Mouse (Mus musculus) MEL (cell line): Measurements from ENCODE around the gene Triobp. TPM values are rescaled to one million over a fixed set of nuclear protein-coding genes. Genes with fewer than 3 reads are reported as not detected.

Experiments used
- DNase-seq: peaks from one replicate; pipeline ENCODE4 v3.0.0; 2011; ENCODE audit warnings: low read depth, low spot score
- H3K27ac ChIP-seq: 2 replicates; pipeline ENCODE4 v1.5.1; 2012; ENCODE audit warnings: low read depth, mild to moderate bottlenecking, control low read depth, low read length, moderate library complexity; ENCODE audit not compliant: control insufficient read depth
- H3K27me3 ChIP-seq, 2 experiments: fragments of 150-350 bp in 1 of 2; sonication (generic) in 1 of 2; 2 replicates each; pipeline ENCODE4 v1.6.1; 2012; ENCODE audit warnings: low read length in 2 of 2, mild to moderate bottlenecking in 2 of 2, improper control_type of control experiment in 1 of 2, moderate library complexity in 1 of 2; ENCODE audit not compliant: insufficient read depth in 2 of 2, control insufficient read depth in 1 of 2
- H3K36me3 ChIP-seq, 2 experiments: 2 replicates each; pipeline ENCODE4 v1.6.1; 2012 to 2014; ENCODE audit warnings: low read length in 2 of 2, improper control_type of control experiment in 1 of 2, inconsistent platforms in 1 of 2, mild to moderate bottlenecking in 1 of 2; ENCODE audit not compliant: insufficient read depth in 2 of 2, control insufficient read depth in 1 of 2
- H3K4me1 ChIP-seq, 2 experiments: fragments of 150-350 bp in 1 of 2; sonication (generic) in 1 of 2; 2 replicates each; pipeline ENCODE4 v1.6.1; 2012; ENCODE audit warnings: low read length in 2 of 2, improper control_type of control experiment in 1 of 2, mild to moderate bottlenecking in 1 of 2; ENCODE audit not compliant: insufficient read depth in 2 of 2, control insufficient read depth in 1 of 2
- H3K4me3 ChIP-seq, 2 experiments: fragments of 150-350 bp in 1 of 2; sonication (generic) in 1 of 2; 2 replicates each; pipeline ENCODE4 v1.5.1; 2012; ENCODE audit warnings: low read depth in 2 of 2, low read length in 2 of 2, mild to moderate bottlenecking in 2 of 2, moderate library complexity in 2 of 2, control low read depth in 1 of 2, improper control_type of control experiment in 1 of 2; ENCODE audit not compliant: control insufficient read depth in 1 of 2, insufficient read depth in 1 of 2
- H3K79me2 ChIP-seq: 2 replicates; pipeline ENCODE4 v1.6.1; 2012; ENCODE audit warnings: mild to moderate bottlenecking, low read length, moderate library complexity; ENCODE audit not compliant: control insufficient read depth, poor library complexity, insufficient read depth
- H3K9ac ChIP-seq: 2 replicates; pipeline ENCODE4 v1.6.1; 2012; ENCODE audit warnings: low read depth, mild to moderate bottlenecking, control low read depth, low read length, moderate library complexity; ENCODE audit not compliant: control insufficient read depth, poor library complexity, severe bottlenecking
- H3K9me3 ChIP-seq: fragments of 150-350 bp; sonication (generic); replicated peaks from 2 replicates; pipeline ENCODE4 v1.6.1; 2012; ENCODE audit warnings: mild to moderate bottlenecking, low read length, improper control_type of control experiment, moderate library complexity; ENCODE audit not compliant: insufficient read depth
- CHD1 ChIP-seq: IDR thresholded peaks from 2 replicates; pipeline ENCODE4 v1.6.1; 2012; ENCODE audit warnings: low read depth, mild to moderate bottlenecking, inconsistent platforms, low read length, improper control_type of control experiment
- CTCF ChIP-seq, 3 experiments: IDR thresholded peaks in 2 of 3; conservative IDR thresholded peaks in 1 of 3; 2 replicates each; pipeline ENCODE4 v1.5.1; 2011 to 2012; ENCODE audit warnings: low read length in 3 of 3, low read depth in 2 of 3, mild to moderate bottlenecking in 2 of 3, improper control_type of control experiment in 1 of 3, inconsistent platforms in 1 of 3, mixed read lengths in 1 of 3, moderate library complexity in 1 of 3; ENCODE audit not compliant: control insufficient read depth in 1 of 3, insufficient read depth in 1 of 3, poor library complexity in 1 of 3, severe bottlenecking in 1 of 3
- ELF1 ChIP-seq: IDR thresholded peaks from 2 replicates; pipeline ENCODE4 v1.6.1; 2014; ENCODE audit warnings: low read depth, mild to moderate bottlenecking, inconsistent platforms, low read length, improper control_type of control experiment, moderate library complexity
- EP300 ChIP-seq, 2 experiments: IDR thresholded peaks; 2 replicates each; pipeline ENCODE4 v1.6.1; 2011; ENCODE audit warnings: improper control_type of control experiment in 2 of 2, low read length in 2 of 2, low read depth in 1 of 2, mild to moderate bottlenecking in 1 of 2
- ETS1 ChIP-seq: IDR thresholded peaks from 2 replicates; pipeline ENCODE4 v1.6.1; 2012; ENCODE audit warnings: low read depth, mild to moderate bottlenecking, inconsistent platforms, low read length, improper control_type of control experiment, moderate library complexity
- GABPA ChIP-seq: IDR thresholded peaks from 2 replicates; pipeline ENCODE4 v1.6.1; 2012; ENCODE audit warnings: low read depth, mild to moderate bottlenecking, inconsistent platforms, low read length, improper control_type of control experiment, moderate library complexity
- GATA1 ChIP-seq: IDR thresholded peaks from 2 replicates; pipeline ENCODE4 v1.6.1; 2011; ENCODE audit warnings: low read depth, low read length, improper control_type of control experiment
- KAT2A ChIP-seq: conservative IDR thresholded peaks from 2 replicates; pipeline ENCODE4 v1.6.1; 2012; ENCODE audit warnings: low read depth, low read length, improper control_type of control experiment, inconsistent platforms
- MAFK ChIP-seq: IDR thresholded peaks from 2 replicates; pipeline ENCODE4 v1.6.1; 2011; ENCODE audit warnings: low read depth, mild to moderate bottlenecking, low read length, improper control_type of control experiment, borderline replicate concordance
- MXI1 ChIP-seq: IDR thresholded peaks from 2 replicates; pipeline ENCODE4 v1.6.1; 2011; ENCODE audit warnings: mild to moderate bottlenecking, low read depth, low read length, improper control_type of control experiment
- MYB ChIP-seq: IDR thresholded peaks from 2 replicates; pipeline ENCODE4 v1.6.1; 2011; ENCODE audit warnings: mild to moderate bottlenecking, low read depth, low read length, improper control_type of control experiment
- MYC ChIP-seq: IDR thresholded peaks from 2 replicates; pipeline ENCODE4 v1.6.1; 2011; ENCODE audit warnings: low read depth, mild to moderate bottlenecking, low read length, improper control_type of control experiment, moderate library complexity
- NRF1 ChIP-seq: IDR thresholded peaks from 2 replicates; pipeline ENCODE4 v1.6.1; 2014; ENCODE audit warnings: low read depth, mild to moderate bottlenecking, inconsistent platforms, low read length, improper control_type of control experiment, moderate library complexity; ENCODE audit not compliant: poor library complexity, insufficient read depth, severe bottlenecking
- POLR2A ChIP-seq, 2 experiments: IDR thresholded peaks; 2 replicates each; pipeline ENCODE4 v1.6.1; 2011 to 2012; ENCODE audit warnings: low read length in 2 of 2, mild to moderate bottlenecking in 2 of 2, control low read depth in 1 of 2, improper control_type of control experiment in 1 of 2, low read depth in 1 of 2, moderate library complexity in 1 of 2; ENCODE audit not compliant: control insufficient read depth in 1 of 2, insufficient read depth in 1 of 2, poor library complexity in 1 of 2
- POLR2AphosphoS2 ChIP-seq: IDR thresholded peaks from 2 replicates; pipeline ENCODE4 v1.6.1; 2011; ENCODE audit warnings: low read length, improper control_type of control experiment
- POLR2AphosphoS5 ChIP-seq: IDR thresholded peaks from 2 replicates; pipeline ENCODE4 v1.6.1; 2012; ENCODE audit warnings: low read depth, borderline replicate concordance, mild to moderate bottlenecking, inconsistent platforms, low read length, moderate library complexity, mixed read lengths
- RAD21 ChIP-seq: IDR thresholded peaks from 2 replicates; pipeline ENCODE4 v1.6.1; 2011; ENCODE audit warnings: mild to moderate bottlenecking, low read depth, low read length, improper control_type of control experiment
- RCOR1 ChIP-seq: IDR thresholded peaks from 2 replicates; pipeline ENCODE4 v1.6.1; 2012; ENCODE audit warnings: low read depth, mild to moderate bottlenecking, inconsistent platforms, low read length, improper control_type of control experiment
- SIN3A ChIP-seq: IDR thresholded peaks from 2 replicates; pipeline ENCODE4 v1.6.1; 2012; ENCODE audit warnings: low read length, improper control_type of control experiment, inconsistent platforms
- SMC3 ChIP-seq: IDR thresholded peaks from 2 replicates; pipeline ENCODE4 v1.6.1; 2011; ENCODE audit warnings: low read depth, low read length, improper control_type of control experiment
- TAL1 ChIP-seq: IDR thresholded peaks from 2 replicates; pipeline ENCODE4 v1.6.1; 2012; ENCODE audit warnings: mild to moderate bottlenecking, inconsistent platforms, low read length, moderate library complexity, mixed read lengths
- TCF12 ChIP-seq: IDR thresholded peaks from 2 replicates; pipeline ENCODE4 v1.6.1; 2014; ENCODE audit warnings: low read depth, mild to moderate bottlenecking, inconsistent platforms, low read length, improper control_type of control experiment, moderate library complexity
- UBTF ChIP-seq: IDR thresholded peaks from 2 replicates; pipeline ENCODE4 v1.6.1; 2012; ENCODE audit warnings: low read depth, mild to moderate bottlenecking, inconsistent platforms, low read length, improper control_type of control experiment, moderate library complexity, borderline replicate concordance; ENCODE audit not compliant: insufficient read depth
- USF2 ChIP-seq, 2 experiments: IDR thresholded peaks; 2 replicates each; pipeline ENCODE4 v1.6.1; 2011 to 2012; ENCODE audit warnings: improper control_type of control experiment in 2 of 2, low read length in 2 of 2, borderline replicate concordance in 1 of 2, inconsistent platforms in 1 of 2, low read depth in 1 of 2, mild to moderate bottlenecking in 1 of 2; ENCODE audit not compliant: insufficient read depth in 1 of 2
- ZC3H11A ChIP-seq: IDR thresholded peaks from 2 replicates; pipeline ENCODE4 v1.6.1; 2012; ENCODE audit warnings: low read depth, mild to moderate bottlenecking, inconsistent platforms, low read length, improper control_type of control experiment
- ZKSCAN1 ChIP-seq: IDR thresholded peaks from 2 replicates; pipeline ENCODE4 v1.6.1; 2012; ENCODE audit warnings: low read depth, mild to moderate bottlenecking, inconsistent platforms, low read length, improper control_type of control experiment, moderate library complexity
- ZMIZ1 ChIP-seq: IDR thresholded peaks from 2 replicates; pipeline ENCODE4 v1.6.1; 2012; ENCODE audit warnings: low read depth, mild to moderate bottlenecking, inconsistent platforms, low read length, improper control_type of control experiment, moderate library complexity
- ZNF384 ChIP-seq: IDR thresholded peaks from 2 replicates; pipeline ENCODE4 v1.6.1; 2012; ENCODE audit warnings: low read depth, mild to moderate bottlenecking, inconsistent platforms, low read length, improper control_type of control experiment
- polyA plus RNA-seq, 2 experiments: library from polyadenylated mRNA; stranded (reverse) in 1 of 2; unstranded in 1 of 2; fragments of >175 nt in 1 of 2; fragments of >200 nt in 1 of 2; gene quantifications; 2 replicates each; pipeline versions ENCODE4 v1.2.1 to v1.2.4; 2012; ENCODE audit warnings: low replicate concordance in 2 of 2, low read depth in 1 of 2; ENCODE audit not compliant: insufficient read length in 2 of 2, insufficient read depth in 1 of 2, missing spikeins in 1 of 2
- total RNA-seq: library from RNA; depleted of rRNA; stranded (reverse); fragments of 300-350 nt; gene quantifications from 2 replicates; pipeline ENCODE4 v1.2.3, GENCODE M21; 2012

Gene Triobp
- total and polyA plus RNA-seq, 3 experiments = 18.4 to 31.3 TPM; not detected in 1

- H3K27me3 ChIP-seq = no peaks in the 10 kb centered on the region
- no peaks in the 10 kb centered on the region for H3K36me3 ChIP-seq
- H3K9me3 ChIP-seq = no peaks in the 10 kb centered on the region
- no peaks in the 10 kb centered on the region for H3K79me2 ChIP-seq
- H3K4me1 ChIP-seq = no peaks in the 10 kb centered on the region
- TF ChIP-seq GABPA (no peak), NRF1 (no peak), RAD21 (no peak), POLR2AphosphoS2 (no peak), MXI1 (no peak), ETS1 (no peak), ZNF384 (no peak), MYC (no peak), ZMIZ1 (no peak), TCF12 (no peak), POLR2A (IDR thresholded peaks at IDR 0.05; ENCODE audit: control insufficient read depth in 1 of 2, insufficient read depth in 1 of 2, low read depth in 1 of 2, low read length in 2 of 2, poor library complexity in 1 of 2) (no peak), EP300 (IDR thresholded peaks at IDR 0.05; ENCODE audit: low read depth in 1 of 2, low read length in 2 of 2) (no peak), RCOR1 (no peak), ZKSCAN1 (no peak), ELF1 (no peak)
- no peak overlapping the region for H3K27ac ChIP-seq
- no peak overlapping the region for H3K9ac ChIP-seq
- H3K4me3 ChIP-seq = no peak overlapping the region
- DNase-seq = no peak
Measured at GRCm38 (mm10) chr15:78960088-78960487, 12.6 kb downstream of the Triobp start.

- no peaks in the 10 kb centered on the region for H3K27me3 ChIP-seq
- TF ChIP-seq ZKSCAN1 (no peak), UBTF (no peak), TCF12 (no peak), SMC3 (peak; percentile 51), TAL1 (no peak), RCOR1 (no peak), GATA1 (no peak), POLR2A (IDR thresholded peaks at IDR 0.05; ENCODE audit: control insufficient read depth in 1 of 2, insufficient read depth in 1 of 2, low read depth in 1 of 2, low read length in 2 of 2, poor library complexity in 1 of 2) (no peak), USF2 (IDR thresholded peaks at IDR 0.05; ENCODE audit: borderline replicate concordance in 1 of 2, insufficient read depth in 1 of 2, low read depth in 1 of 2, low read length in 2 of 2) (no peak), ZC3H11A (no peak), MYB (no peak), MXI1 (no peak), RAD21 (peak; percentile 32), ZNF384 (no peak), SIN3A (no peak), KAT2A (no peak), POLR2AphosphoS5 (no peak), CHD1 (no peak), CTCF (IDR thresholded peaks at IDR 0.05 in 2 of 3, conservative IDR thresholded peaks at IDR 0.05 in 1 of 3; ENCODE audit: control insufficient read depth in 1 of 3, insufficient read depth in 1 of 3, low read depth in 2 of 3, low read length in 3 of 3, poor library complexity in 1 of 3, severe bottlenecking in 1 of 3) (peak; percentile 51 to 64 (median 56); a peak in 5 of 6 replicates), MAFK (no peak)
- no peak overlapping the region for H3K9ac ChIP-seq
- no peaks in the 10 kb centered on the region for H3K79me2 ChIP-seq
- H3K4me1 ChIP-seq = no peaks in the 10 kb centered on the region
- peak; percentile 56 for DNase-seq
- H3K36me3 ChIP-seq = no peaks in the 10 kb centered on the region
- H3K9me3 ChIP-seq = no peaks in the 10 kb centered on the region
- H3K4me3 ChIP-seq = no peak overlapping the region
- H3K27ac ChIP-seq = no peak overlapping the region
Measured at GRCm38 (mm10) chr15:78962885-78963284, 15.4 kb downstream of the Triobp start.
